Mouse (Mus musculus): ENCODE data around the gene Hoxc6.

DNA sequence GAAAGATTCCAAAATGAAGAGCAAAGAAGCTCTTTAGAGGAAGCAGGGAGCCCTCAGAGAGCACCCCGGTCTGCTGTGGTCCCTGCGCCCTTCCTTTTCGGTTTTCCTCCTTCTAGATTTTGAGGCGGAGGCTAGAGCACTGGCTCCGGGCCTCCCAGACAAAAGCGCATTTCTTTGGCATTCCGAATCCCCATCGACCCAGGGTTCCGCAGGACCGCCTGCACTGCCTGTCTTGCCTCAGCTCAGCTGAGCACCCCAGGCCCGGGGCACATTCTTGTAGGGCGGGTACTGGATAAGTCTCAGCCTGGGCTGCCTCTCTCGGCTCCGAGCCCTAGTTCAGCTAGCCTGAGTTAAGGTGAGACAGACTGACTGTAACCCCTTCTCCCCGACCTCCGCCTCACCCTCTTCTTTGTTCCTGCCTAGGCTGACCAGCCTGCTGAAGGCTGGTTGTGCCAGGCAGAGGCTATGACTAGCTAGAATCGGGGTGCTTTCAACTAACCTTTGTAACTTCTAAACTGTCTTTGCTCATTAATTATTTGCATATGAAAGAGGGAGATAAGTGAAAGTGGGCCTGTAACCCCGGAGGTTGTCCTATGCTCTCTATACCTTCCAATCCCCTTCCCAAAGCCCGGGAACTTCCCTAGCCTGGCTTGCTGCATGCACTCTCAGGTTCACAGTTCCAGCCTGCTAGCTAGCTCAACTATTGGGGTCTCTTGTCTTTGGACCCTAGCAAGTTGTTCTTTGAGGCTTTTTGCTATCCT is 17.5 kb downstream of the Hoxc6 start:
- no peak for TF ChIP-seq JUN (IDR thresholded peaks at IDR 0.05; ENCODE audit: insufficient read depth, low read depth, low read length)
- TF ChIP-seq EP300 (IDR thresholded peaks at IDR 0.05; ENCODE audit: low read length): no peak
- no peak for TF ChIP-seq CTCF (conservative IDR thresholded peaks at IDR 0.05 in 1 of 2, IDR thresholded peaks at IDR 0.05 in 1 of 2; ENCODE audit: low read depth in 2 of 2, low read length in 2 of 2)
- TF ChIP-seq ETS1 (conservative IDR thresholded peaks at IDR 0.05; ENCODE audit: low read depth, low read length): no peak
- no peak for TF ChIP-seq KAT2A (IDR thresholded peaks at IDR 0.05; ENCODE audit: insufficient replicate concordance, low read length)
